Mouse (Mus musculus) thymus, adult 18-20 months (tissue): ENCODE measurements around the gene Agt.

Experiments
- DNase-seq, 2 experiments: peaks; one replicate each; pipeline ENCODE4 v3.0.0; 2022; ENCODE audit warnings: mixed read lengths in 2 of 2

The Agt gene

DNA sequence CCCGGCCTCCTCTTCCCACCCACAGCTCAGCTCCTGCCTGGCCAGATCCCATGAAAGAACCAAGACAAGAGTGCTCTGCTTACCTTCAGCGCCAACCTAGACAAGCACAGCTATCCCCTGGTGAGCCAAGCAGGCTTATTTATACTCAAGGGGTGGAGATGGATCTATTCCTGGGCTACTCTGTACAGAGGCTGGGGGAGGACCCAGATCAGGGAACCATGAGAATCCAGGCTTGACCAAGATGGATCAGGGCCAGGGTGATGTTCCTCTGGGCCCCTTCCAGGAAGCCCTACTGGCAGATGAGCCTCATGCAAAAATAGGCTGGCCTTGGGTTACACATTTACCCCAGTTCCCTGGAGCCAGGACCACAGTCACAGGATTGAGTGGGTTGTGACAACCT is at the start of gene Agt:
Agt (minus strand) TSS at position 114 of the 400 bp plus-strand sequence.
- DNase-seq: no peak

DNA sequence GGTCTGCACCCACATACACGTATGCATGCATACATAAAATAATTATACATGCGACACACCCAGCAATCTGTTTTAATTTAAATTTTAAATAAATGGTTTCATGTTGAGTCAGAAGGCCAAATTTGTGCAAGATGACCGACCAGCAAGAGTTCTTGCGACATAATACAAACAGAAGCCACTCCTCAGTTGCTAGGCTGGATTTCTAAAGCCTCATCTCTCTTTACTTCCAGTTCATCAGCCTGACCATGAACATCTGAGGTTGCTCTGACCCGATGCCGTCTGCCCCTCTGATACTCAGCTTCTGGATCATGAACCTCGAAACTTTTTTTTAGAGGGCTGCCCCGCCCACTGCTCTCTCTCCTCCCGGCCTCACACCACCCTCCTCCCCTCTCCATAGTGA is 48.7 kb upstream of the Agt start:
- no peak for DNase-seq

DNA sequence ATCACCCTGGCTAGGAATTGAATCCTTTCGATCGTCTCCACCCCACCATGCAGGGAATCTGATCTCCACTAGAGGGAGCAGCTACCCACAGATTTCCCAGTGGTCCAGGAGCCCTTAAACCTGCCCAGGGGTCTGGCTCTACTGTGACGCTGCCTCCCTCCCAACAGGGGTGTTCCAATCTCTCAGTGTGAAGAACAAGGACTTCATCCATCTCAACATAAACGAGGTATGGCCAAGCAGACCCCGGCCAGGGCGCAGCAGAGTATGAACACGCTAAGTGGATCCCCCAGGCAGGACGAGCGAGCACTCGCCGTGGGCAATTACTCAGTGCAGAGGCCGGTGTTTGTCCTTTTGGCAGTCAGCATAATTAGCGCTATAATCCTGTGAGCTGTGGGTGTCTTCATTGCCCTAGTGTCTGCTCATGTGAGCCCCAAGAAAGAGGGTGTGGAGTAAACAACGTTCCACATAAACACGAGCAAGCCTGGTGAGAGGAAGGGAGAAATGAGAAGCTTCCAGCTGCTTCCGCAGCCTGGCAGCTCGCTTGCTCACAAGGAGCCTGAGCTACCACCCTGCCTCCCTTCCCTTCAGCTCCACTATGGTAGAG is 47.9 kb upstream of the Agt start:
- DNase-seq: peak; percentile 16 to 28

DNA sequence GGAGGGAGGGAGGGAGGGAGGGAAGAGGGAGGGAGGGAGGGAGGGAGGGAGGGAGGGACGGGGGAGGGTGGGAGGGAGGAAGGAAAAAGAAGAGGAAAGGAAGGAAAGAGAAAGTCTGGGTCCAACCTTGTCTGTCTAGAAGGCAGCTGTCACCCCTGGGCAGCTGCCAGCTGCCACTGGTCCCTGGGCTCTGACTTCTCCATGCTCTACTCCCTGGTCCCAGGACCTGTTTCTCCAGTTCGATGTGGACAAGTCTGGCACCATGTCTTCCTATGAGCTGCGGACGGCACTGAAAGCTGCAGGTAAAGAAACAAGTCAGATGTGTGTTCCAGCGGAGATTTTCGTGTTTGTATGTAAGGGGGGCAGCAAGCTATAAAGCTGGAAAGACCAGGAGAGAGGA is 44.8 kb upstream of the Agt start:
- no peak for DNase-seq

DNA sequence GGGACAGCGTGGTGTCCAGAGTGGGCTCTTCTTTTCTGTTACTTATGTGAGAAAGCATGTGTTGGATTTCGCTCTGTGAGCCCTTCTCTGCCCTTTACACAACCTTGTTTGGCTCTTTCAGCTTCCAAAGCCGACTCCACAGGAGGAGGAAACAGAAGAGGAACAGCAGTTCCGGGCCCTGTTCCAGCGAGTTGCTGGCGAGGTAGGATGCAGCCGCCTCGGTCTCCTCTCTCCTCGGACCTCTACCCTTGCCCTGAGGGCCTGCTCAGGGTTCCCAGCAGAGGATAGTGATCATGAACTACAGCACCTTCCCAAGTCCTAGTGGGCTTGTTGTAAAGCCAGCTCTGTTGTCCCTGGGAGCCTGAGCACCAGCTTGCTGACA is 39.5 kb upstream of the Agt start:
- DNase-seq: no peak

DNA sequence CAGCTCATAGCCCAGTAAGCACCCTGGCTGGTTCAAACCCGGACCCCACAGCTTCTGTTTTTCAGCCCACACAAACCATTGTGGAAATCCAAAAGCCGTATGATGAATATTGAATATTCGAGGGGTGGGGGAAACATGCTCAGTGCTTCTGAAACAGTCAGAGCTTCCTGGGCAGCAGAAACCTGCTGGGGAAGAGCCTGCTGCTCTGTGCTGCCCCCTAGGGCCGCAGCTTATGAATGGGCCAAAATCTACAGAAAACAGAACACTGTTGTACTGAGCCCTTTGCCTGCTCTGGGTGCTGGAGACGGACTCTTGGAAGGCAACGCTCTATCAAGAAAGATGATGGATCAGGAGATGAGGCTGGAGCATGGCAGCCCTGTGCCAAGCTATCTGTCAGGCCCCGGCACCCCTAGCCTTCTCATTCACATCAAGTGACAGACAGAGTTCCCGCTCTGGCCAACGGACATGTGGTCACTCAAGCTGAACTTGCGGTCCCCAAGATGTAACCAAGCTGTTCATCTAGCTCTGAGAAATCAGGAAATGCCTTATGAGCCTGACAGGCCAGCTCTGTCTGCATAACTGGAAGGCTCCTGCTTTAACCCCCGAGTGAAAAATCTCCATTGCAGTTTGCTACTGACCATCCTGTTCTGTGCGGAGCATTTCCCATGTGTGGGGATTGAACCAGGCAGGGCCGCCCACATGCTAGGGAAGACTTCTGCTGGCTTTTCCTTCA is 38.9 kb upstream of the Agt start:
- no peak for DNase-seq

DNA sequence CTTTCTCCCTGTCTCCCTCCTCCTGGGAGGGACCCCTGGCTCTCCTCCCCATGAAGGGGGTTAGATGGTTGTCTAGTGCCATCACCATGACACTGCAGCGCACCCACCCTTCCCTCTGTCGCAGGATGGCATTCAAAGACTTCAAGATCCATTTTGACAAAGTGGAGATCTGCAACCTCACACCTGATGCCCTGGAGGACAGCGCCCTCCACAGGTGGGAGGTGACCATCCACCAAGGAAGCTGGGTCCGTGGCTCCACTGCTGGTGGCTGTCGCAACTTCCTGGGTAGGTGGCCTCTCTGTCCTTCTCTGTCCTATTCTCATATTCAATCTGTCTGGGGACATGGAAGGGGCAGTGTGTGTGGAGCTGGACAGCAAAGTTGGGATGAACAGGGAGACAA is 34.6 kb upstream of the Agt start:
- no peak for DNase-seq

DNA sequence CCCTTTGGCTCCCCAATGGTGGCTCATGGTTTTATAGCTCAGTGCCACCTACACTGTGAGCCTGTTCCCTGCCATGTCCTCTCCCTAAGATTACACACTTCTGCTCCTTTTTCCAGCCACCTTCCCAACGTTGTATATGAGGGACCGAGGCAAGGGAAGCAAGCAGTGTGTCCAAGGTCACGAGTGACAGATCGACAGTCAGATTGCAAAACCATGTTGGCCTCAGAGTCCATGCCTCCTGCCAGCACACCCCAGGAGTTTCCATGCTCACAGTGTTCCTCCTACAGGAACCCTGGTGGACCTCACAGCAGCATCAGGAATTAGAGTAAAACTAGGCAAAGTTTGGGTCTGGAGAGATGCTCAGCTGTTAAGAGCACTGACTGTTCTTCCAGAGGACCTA is 19.9 kb upstream of the Agt start:
- no peak for DNase-seq

DNA sequence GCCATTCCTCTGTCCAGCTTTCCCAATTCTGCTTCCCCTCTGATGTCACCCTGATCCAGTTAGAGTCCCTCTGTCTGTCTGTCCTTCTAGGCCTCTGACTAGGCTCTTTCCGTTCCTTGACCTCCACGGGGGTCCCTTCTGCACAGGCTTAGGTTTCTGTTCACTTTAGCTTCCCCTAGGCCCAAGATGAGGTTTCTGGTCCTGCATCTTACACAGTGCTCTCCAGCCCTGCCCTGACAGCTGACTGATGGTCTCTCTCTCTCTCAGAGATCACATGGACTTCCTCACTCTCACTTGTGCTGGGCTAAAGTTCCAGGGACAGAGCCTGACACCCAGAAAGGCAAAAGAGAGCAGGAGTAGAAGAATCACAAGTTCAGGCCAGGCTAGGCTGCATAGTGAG is 17.1 kb upstream of the Agt start:
- DNase-seq: no peak

DNA sequence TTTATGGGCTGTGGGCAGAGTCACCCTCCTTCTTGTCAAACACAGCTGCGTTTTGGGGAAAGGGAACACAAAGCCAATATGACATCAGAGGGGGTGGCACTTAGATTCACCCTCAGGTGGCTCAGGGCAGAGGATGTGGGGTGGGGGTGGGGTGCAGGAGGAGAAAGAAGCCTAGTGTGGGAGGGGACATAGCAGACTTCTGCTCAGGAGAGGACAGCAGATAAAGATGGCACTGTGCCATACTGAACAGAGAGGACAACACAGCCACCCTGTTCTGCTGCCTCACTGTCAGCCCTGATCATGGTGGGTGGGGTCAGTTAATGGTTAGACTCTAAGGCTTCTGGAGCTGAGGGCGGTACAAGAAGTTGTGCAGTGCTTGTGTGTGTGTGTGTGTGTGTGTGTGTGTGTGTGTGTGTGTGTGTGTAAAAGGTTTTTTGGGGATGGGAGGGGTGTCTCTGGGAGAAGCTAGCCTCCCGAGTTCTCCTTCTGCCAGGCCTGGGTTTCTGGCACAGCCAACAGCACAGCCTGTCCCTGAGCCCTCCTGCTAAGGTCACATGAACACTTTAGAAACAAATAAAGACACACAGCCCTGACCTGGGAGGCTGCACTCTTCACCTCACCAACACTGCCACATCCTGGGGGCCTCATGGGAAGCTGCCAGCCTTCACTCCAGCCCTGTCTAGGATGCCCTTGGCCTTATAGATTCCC is 16.4 kb upstream of the Agt start:
- peak in 1 of 2 experiments; percentile 26 for DNase-seq

DNA sequence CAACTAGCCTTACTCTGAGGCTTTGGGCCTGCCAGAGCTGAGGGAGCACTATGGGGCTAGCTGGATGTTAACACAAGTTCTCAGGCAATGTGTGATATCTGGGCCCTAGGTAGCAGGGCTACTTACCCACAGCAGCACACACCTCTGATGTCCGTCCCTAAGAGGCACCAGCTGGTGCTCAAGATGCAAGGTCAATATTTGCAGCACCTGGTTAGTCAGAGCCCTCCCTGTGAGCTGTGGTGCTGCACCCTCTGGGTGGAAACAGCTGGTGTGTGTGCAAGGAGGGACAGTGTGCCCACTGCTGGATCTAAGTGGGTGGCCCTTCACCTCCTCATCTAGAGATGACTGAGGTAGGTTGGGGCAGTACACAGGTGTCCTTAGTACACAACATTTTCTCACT is 7.2 kb upstream of the Agt start:
- DNase-seq: no peak

DNA sequence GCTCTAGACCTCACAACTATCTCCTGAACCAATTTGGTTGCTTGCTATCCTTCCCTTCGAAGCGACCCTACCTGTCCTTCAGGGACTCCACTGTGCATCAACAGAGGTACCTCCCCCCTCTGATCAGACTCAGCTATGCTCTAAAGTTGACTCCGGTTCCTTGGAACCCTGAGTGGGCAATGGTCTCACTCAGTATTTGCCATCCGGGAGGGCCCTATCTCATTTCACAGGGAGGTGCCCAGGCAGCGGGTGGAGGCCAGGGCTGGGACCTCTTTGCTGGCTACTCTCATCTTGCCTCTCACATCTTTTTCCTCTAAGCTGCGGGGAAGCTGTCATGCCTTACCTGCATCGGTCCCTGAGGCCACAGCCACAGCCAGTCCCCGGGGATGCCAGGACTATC is 6.3 kb upstream of the Agt start, which contains the start of gene Capn9:
Capn9 (plus strand) TSS at position 301 of the 400 bp plus-strand sequence.
- no peak for DNase-seq

DNA sequence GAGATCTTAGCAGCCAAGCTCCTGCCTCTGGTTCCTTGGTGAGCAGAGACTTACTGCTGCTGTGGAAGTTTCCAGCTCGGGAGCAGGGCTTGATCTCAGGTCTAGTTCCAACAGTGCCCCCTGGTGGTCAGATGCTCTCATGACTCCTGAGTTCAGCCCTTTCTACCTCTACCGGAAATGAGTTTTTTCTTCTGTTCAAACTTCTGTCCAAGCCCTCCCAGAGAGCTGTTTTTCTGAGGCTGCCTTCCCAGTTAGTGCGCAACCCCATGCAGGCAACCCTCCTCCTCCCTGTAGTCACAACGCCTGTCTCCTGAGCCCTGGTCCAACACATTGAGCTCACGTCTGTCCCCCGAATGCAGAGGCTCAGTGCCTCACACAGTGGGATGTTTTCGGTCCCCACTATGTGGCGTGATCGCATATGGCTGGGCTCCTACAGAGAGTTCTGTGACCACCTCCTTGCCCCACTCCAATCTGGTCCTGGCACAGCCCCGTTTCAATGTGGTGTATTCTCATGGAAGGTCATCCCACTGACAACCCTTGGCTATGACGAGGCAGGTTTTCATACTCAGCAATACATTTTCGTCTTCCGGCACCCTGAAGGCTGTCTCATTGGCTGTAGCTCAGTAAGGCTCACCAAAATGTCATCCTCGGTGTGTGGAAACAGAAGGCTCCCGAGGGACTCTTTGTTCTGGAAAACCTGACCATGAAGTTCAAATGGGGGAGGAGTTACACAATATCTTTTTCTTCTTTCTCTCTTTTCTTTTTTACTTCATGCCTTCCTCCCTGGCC is 4.2 kb upstream of the Agt start:
- peak; percentile 61 to 71 for DNase-seq

DNA sequence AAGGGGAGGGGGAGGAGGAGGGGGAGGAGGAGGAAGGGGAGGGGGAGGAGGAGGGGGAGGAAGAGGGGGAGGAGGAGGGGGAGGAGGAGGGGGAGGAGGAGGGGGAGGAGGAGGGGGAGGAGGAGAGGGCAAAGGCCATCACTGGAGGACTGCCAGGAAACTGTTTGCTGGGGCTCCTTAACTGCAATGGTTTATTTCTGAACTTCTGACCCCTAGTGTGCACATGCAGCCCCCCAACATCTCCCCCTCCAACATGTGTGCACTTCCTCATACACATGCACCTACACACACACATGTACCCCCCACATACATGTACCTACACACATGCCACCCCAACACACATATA is 2.9 kb upstream of the Agt start:
- DNase-seq: no peak

DNA sequence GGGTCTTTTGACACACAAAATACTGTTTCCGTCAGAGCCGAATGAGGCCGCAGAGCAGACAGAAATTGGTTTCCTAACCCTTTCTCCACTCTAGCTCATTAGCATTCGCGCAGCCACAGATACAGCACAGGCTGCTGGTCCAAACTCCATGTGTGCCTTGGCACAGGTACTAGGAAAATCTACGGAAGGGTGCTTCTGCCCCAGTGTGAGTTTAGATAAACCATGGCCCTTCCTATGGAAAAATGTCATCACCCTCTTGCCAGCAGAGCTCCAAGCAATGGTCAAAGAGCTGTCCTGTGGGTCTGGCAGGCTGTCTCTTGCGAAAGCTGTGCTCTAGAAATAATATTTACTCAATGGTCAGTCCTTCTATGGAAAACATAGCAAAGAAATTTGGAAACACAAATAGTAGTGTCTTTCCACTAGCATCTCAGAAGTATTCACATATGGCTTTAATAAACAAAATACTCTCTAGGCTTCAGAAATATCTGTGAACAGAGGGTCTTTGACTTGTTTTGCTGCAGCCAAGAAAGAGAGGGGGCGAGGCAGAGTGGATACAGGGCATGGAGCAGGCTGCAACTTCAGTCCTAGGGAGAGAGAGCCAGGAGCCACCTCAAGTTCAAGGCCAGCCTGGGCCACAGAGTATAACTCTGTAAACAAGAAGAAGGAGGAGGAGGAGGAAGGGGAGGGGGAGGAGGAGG is 2.4 kb upstream of the Agt start:
- DNase-seq: no peak

DNA sequence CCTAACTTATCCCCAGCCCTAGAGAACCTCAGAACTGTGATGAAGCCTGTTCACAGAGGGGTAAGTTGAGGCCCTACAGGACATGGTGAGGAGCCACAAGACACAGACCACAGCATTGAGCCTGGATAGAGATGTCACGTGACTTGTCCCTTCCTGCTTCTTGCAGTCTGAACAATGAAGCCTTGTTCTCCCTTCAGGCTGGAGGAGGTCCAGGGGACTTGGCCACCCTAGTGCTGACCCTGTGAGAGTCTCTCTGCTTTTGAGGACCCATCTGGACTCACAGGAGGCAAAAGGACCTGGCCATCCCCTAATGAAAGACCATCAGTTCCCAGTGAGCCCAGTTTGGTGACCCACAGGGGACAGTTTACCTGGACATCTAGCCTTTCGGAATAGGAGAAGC is 406 bp downstream of the Agt start:
- no peak for DNase-seq

DNA sequence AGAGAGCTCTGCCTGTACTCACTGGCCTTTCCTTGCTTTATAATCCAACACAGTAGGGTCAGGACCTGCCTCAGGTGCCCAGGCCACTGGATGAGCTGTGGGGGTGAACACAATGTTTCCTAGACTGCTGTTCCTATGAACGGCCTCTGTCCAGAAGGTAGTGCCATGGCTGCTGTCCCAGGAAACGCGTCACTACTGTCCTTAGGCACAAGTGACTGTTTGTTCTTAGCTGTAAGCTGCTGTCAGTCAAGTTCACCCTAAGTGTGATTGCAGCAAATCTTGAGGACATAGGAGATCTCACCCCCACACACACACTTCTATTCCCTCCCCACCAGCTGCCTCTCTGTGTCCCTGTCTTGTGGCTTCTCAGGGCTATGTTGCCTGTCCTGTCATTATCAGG is 1.9 kb downstream of the Agt start:
- no peak for DNase-seq

DNA sequence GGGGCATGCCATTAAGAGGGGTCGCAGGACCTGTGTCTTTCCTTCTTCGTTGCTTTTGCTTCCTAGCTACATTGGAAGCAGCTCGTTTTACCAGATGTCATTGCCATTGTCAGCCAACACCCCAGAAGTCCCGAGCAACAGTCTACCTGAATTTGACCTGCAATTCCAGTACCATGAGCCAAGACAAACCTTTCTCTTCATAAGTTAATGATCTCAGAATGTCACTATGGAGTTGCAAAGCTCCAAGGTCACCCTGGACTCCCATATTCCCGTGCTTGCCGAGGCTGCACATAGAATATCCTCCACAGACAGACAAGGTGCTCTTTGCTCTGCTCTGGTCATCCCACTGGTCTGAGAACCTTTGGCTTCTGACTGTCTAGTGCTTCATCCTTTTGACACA is 2.4 kb downstream of the Agt start:
- DNase-seq: no peak

DNA sequence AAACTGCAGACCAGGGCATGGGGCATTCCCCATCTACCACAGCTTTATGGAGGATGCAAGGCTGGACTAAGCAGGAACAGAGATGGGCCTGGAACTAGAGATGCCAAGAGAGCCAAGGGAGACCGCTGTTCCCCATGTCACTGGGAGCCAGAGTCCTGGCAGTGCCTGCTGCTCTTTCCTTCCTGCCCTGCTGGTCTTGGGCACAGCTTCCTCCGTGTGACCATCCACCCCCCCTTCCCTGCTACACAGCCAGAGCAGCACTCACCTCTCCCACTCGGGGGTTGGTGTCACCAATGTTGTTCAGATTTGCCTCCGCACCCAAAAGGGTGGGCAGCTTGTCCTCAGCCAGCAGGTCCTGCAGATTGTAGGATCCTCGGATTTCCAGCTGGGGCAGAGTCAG is 12.0 kb downstream of the Agt start:
- no peak for DNase-seq

DNA sequence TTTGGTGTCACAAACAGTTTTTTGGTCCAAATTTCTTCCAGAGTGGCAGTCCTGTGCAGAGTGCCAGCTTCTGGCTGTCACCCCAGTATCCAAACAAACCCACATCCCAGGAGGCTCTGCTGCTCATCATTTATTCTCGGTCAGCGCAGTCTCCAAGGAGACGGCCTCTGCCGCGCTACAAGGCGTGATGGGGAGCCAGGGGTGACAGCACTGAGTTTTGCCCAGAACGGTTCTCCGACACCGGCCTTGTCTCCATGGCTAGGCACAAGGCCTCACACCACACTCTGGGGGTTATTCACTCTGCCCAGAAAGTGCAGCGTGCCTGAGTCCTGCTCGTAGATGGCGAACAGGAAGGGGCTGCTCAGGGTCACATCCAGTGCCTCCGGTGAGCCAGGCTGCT is 12.8 kb downstream of the Agt start:
- DNase-seq: no peak

DNA sequence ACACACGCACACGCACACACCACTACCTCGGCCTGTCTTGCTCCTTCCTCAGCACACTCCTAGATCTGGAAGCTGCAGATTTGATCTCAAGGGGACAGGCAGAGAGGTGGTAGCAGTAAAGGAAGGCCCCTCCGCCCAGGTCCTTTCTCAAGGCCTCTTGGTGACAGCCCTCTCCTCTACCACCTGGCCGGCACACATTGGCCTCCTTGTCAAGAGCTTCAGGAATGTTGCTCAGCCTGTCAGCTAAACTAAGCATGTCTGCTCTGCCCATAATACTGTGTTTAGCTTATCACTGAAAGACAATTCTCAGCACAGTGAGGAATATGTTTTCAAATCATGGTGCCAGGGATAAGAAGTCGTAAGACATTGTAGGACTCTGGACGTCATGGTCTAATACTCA is 13.3 kb downstream of the Agt start:
- DNase-seq: no peak

DNA sequence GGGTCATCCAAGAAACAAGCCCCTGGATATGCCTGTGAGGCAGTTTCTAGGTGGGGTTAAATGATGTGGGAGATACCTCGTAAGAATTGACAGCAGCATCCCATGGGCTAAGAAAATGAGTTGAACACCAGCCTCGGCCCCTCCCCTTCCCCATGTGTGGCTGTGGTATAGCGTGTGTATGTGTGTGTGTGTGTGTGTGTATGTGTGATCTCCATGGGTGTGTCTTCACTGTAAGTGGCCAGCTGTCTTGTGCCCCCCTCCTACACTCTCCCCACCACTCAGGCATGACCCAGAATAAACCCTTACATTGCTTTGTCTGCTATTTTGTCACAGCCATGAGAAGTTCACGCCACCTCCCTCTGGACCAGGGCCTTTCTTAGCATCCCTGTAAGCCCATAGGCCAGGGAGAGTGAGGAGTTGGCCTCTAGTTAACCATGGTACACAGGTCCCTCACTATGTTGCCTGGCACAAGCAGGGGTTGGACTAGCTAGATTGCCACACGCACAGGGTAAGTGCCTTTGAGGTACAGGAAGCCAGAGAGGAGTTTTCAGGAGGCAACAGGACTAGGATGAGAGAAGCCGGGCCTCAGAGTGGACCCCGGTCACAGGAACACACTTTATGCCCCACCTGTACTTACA is 14.3 kb downstream of the Agt start:
- no peak for DNase-seq
